Mouse (Mus musculus) heart, adult 2 months (tissue): ENCODE measurements around the gene Nfkbie.

Experiments
- CTCF ChIP-seq: fragments of 200-600 bp; IDR thresholded peaks from 2 replicates; pipeline ENCODE4 v1.8.1; 2022; ENCODE audit warnings: antibody characterized with exemption, mild to moderate bottlenecking, moderate library complexity
- EP300 ChIP-seq: fragments of 200-500 bp; IDR thresholded peaks from 2 replicates; pipeline ENCODE4 v1.6.1; 2011; ENCODE audit warnings: low read depth, low read length, control low read depth; ENCODE audit not compliant: insufficient read depth

DNA sequence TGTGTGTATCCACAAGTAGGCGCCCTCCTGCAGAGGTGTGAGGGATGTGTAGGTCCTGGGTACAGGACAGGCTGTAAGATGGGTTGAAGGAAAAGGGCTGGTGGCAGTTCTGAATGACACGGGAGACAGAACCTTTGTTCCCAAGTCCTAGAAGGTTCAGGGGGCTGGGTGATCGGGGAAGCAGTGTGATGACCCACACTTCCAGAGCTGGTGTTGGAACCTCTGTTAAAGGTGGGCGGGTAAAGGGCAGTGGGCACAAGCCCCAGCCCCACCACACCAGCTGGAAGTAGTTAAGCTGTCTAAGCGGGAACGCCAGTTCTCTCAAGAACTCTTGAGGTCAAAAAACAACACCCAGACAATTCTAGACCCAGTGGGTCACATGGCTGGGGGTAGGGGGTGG is 34.9 kb downstream of the Nfkbie start:
- TF ChIP-seq CTCF: no peak
- TF ChIP-seq EP300: no peak
